Mouse (Mus musculus) retina, adult 2 months (tissue): Measurements from ENCODE around the gene Stmn3.

Experiments used
- DNase-seq: peaks from one replicate; pipeline ENCODE4 v3.0.0-alpha.2; 2012; ENCODE audit warnings: low read depth, low spot score

Gene Stmn3

DNA sequence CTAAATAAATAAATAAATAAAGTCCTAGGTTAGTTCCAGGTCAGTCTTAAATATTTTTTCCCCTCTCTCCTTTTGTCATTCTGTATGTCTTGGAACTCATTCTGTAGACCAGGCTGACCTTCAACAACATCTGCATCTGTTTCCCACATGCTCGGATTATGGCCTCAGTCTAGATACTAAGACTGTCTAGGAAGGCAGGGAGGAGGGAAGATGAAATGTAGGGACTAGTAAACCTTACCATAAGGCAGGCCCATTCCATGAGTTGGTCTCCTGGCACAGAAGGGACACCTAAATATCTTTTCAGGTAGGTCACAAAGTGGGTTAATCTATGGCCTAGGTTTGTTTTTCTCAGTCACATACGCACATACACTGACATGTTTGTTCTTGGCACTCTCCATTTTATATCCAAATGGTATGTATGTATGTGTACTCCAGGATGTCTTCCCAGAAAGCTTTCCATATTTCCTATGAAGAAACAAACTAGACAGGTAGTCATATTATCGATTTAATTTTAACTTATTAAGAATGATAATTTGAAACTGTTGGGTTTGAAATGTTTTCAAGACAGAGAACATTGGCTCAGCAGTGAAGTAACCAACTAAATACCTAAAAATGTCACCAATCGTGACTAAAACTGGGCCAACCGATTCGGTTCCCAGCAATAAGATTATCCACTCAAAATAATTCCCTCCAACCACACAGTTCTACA lies 27.5 kb downstream of the Stmn3 start:
- DNase-seq: no peak

DNA sequence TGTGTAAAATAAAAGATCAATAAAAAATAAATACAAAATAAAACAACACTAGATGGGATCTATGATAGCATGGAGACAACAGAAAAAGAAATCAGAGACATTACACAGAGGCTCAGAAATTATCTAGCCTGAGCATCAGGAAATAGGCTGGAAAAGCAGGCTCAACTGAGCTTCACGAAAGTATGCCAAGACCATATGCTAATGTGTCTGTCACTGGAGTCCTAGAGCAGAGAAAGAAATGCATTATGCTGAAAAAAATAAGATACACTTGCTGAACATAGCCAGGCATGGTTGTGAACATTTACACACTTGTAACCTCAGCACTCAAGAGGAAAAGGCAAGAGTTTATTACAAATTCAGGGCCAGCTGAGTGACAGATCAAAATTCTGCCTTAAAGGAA lies 34.3 kb downstream of the Stmn3 start:
- no peak for DNase-seq

DNA sequence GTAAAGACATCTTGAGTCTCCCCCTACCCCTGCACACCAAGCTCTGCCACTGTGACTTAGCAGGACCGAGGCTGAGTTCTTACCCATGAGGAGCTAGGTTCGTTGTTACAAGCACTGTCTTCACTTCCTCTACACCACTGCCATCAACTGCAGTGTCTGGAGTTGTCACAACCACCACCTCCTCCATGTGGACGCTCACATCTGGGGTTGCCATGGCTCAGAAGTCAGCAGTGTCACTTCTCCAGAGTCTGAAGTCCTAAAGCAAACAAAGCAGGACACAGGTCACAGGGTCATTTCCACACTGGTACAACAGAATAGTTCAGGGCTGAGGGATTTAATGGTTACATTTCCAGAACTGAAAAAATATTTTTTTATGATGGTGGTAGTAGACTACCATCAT lies 36.4 kb downstream of the Stmn3 start:
- DNase-seq: no peak

DNA sequence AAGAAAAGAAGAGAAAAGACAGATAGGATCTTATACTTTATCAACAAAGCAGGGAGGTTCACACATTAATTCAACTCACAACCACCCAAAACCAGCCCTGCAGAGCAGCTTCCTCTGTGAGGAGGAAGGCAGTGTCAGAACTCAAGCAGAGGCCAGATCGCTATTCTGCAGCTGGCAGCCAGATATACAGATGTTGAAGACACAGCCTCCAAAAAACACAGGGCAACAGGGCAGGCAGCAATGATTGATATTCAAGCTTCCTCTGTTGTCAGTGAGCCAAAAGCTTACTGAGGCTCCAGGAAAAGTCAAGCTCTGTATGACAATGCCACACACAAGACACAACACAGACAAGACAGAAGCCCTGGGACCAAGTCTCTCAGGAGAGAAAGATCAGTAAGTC lies 37.5 kb downstream of the Stmn3 start:
- DNase-seq: no peak

DNA sequence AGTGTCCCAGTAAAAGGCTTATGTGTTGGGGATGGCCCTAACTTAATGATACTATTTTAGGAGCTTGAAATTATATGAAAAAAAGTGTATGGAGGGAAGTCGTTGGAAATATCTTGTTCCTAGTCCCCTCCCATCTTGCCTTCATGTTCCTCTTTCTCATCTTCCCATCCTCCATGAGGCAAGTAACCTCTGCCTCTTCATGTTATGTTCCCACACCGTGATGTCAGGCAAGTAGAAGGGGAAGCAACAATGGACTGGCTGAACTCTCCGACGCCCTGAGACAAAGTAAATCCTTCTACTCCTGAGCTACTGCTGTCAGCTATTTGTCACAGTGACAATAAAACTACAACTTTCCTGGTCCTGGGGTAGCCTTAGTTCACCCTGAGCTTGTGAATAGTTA lies 39.7 kb downstream of the Stmn3 start:
- DNase-seq: no peak

DNA sequence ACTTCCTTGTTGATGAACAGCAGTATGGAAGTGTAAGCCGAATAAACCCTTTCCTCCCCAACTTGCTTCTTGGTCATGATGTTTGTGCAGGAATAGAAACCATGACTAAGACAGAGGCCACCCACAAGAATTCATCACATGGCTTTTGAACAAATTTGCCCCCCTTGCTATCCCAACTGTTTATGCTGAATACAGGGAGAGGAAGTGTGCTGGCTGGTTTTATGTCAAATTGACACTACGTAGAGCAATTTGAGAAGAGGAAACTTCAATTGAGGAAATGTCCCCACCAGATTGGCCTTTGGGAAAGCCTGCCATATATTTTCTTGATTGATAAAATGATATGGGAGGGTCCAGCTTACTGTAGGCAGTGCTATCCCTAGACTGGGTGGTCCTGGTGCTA lies 40.5 kb downstream of the Stmn3 start:
- no peak for DNase-seq

DNA sequence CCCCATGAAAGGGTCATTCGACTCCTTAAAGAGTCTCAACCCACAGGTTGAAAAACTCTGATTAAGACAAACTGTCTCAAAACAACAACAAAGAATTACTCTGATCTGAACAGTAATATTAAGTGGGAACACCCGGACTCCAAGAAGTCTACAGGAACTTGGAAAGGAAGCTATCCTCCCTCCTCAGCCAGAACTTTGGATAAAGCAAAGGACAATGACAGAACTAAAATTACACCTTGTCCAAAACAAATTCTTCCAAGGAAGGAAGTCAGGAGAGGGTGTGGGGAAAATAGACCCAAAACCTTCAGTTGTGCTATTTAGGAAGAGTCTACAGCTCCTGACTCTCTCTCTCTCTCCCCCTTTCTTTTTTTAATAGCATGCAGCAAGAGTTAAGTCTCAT lies 42.2 kb downstream of the Stmn3 start:
- no peak for DNase-seq

DNA sequence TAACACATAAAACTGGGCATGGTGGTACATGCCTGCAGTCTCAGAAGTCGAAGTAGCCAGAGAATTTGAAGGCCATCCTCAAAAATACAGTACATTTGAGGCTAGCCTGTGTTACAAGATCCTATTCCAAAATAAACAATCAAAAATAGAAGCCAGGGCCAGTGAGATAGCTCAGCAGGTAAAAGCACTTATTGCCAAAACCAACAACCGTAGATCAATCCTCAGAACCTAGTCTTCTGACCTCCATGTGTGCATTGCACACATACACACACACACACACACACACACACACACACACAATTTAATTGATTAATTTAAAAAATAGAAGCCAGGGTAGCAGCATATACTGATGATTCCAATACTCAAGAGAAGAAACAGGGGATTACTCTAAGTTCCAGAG lies 47.5 kb downstream of the Stmn3 start:
- no peak for DNase-seq
